Mouse (Mus musculus) G1E-ER4 (cell line): Measurements from ENCODE around the gene Actr3b. TPM values are rescaled to one million over a fixed set of nuclear protein-coding genes. Genes with fewer than 3 reads are reported as not detected.

Source experiments
- GATA1 ChIP-seq: IDR thresholded peaks from one replicate; pipeline ENCODE4 v1.8.0; 2012; ENCODE audit warnings: low read length, inconsistent platforms
- polyA plus RNA-seq: library from polyadenylated mRNA; stranded (reverse); fragments of >175 nt; gene quantifications from 2 replicates; pipeline ENCODE4 v1.2.3, GENCODE M21; 2012

Actr3b gene
- 6.3 and 8.0 TPM in 2 replicates for polyA plus RNA-seq

- TF ChIP-seq GATA1, result no peak
Measured at GRCm38 (mm10) chr5:25759460-25760409, at the start of gene Actr3b. TSS of gene Actr3b (plus strand) at chr5:25759997.

DNA sequence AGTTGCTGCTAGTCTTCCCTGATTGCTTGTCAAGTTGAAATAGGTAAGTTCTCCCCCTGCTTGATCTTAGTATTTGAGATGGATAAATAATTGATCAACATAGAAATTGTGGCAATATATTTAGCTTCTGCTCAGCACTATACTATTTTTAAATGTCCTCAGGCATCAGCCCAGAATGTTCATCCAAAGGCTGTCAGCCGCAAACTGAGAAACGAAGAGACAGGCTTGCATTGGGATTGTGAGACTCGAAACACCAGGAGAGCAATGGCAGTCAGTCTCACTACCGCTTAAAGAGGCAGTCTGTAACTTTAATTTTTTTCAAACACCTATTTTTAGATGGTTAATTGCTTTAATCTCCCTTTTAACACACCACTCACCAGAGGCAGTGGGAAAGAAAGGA, 40.4 kb upstream of the Actr3b start:
- TF ChIP-seq GATA1, result no peak

DNA sequence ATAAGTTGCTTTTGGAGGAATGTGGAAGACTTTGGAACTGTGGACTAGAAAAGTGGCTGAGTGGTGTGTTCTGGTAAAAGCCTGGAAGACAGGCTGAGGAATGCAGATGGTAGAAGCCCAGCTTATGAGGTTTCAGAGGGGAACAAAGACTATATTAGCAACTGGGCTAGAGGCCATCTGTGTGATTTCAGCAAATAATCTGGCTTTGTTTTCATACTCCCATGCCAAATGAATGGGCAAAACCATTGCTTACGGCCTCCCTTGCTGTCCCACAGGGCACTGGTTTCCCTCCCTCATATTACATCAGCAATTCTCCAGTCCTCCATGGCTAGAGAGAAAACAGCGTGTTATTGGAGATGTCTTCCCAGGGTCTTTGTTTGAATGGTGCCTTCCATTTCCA, 36.8 kb upstream of the Actr3b start:
- no peak for TF ChIP-seq GATA1

DNA sequence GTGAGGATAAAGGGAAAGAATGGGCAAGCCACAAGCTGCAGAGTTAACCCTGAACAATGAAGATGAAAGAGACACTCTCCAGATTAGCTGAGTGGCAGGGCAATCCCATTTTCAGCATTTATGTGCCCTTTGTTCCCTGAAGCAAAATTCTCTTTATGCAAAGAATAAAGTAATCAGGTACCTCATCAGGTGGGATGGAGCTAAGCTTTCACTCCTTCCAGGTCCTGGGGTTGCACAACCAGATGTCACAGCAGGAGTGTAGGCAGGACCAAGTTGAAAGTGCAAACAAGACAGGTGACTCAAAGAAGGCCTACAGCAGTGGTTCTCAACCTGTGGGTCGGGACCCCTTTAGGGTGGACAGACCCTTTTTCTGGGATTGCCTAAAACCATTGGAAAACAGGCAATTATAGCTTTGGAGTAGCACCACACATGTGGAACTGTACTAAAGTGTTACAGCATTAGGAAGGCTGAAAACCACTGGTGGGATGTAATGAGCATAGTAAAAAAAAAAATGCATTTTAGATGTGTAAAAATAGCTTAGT, 35.6 kb upstream of the Actr3b start:
- TF ChIP-seq GATA1, result no peak

GRCm38 (mm10) chr5:25734318-25734717, 25.5 kb upstream of the Actr3b start:
- no peak for TF ChIP-seq GATA1

- no peak for TF ChIP-seq GATA1
Measured at GRCm38 (mm10) chr5:25735861-25736260, 23.9 kb upstream of the Actr3b start.

GRCm38 (mm10) chr5:25738448-25738847, 21.3 kb upstream of the Actr3b start:
- no peak for TF ChIP-seq GATA1

GRCm38 (mm10) chr5:25747904-25748303, 11.9 kb upstream of the Actr3b start:
- no peak for TF ChIP-seq GATA1

DNA sequence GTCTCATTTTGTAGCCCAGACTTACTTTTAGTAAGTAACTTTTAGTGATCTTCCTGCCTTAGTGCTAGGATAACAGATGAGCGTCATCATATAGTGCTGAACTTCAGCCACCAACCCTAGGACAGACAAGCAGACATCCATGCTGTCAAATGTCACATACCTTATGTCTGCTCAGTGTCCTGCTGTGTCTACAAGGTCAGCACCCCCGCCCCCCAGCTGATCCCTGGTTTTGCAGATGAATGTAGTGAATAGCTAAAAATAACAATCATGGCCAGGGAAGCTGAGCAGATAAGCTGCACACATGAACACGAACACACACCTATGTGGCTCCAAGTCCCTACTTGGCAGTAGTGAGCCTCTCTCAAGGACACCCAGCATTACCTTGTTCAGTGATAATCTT, 11.2 kb upstream of the Actr3b start:
- no peak for TF ChIP-seq GATA1

- no peak for TF ChIP-seq GATA1
Measured at GRCm38 (mm10) chr5:25751552-25751951, 8.2 kb upstream of the Actr3b start.

DNA sequence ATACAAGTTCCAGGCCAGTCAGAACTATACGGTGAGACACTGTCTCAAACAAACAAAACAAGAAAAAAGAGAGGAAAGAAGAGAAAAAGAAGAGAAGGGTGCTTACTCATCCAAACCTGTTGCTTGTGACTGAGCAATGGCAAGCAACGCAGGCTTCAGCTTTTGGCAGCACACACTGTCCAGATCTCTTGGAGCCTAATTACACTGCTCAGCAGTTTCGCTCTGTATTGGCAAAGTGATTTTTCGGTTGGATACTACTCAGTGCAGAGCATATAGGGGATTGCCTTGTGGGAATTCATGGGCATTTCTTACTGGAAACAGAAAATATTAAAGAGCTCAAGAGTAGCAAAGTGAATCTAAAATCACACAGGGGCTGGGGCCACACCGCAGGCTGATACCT, 6.9 kb upstream of the Actr3b start:
- no peak for TF ChIP-seq GATA1

- TF ChIP-seq GATA1, result no peak
Measured at GRCm38 (mm10) chr5:25753556-25754235, 6.1 kb upstream of the Actr3b start.

- TF ChIP-seq GATA1, result no peak
Measured at GRCm38 (mm10) chr5:25754236-25754766, 5.5 kb upstream of the Actr3b start.

- no peak for TF ChIP-seq GATA1
Measured at GRCm38 (mm10) chr5:25760410-25760832, 624 bp downstream of the Actr3b start.

GRCm38 (mm10) chr5:25760871-25761270, 1.1 kb downstream of the Actr3b start:
- no peak for TF ChIP-seq GATA1

GRCm38 (mm10) chr5:25761850-25762249, 2.1 kb downstream of the Actr3b start:
- TF ChIP-seq GATA1, result no peak
